Mouse (Mus musculus): ENCODE results near the gene Atp5k. TPM values are rescaled to one million over a fixed set of nuclear protein-coding genes. Genes with fewer than 3 reads are reported as not detected.

Gene Atp5k
- 100 to 1,000 TPM; 457 to 578 TPM for total RNA-seq (2021)
- long read RNA-seq, experiment 1, transcript Atp5k-201 (4 exons, 371 nt): major isoform, 100 of 103 reads
- long read RNA-seq, experiment 1, partial matches to known transcripts: 0 of 103 reads
- long read RNA-seq, experiment 1, other reads (novel, unspliced or antisense): 1 of 103 reads
- long read RNA-seq, experiment 2, transcript Atp5k-201 (4 exons, 371 nt): major isoform, 361 of 381 reads
- long read RNA-seq, experiment 2, partial matches to known transcripts: 14 of 381 reads
- long read RNA-seq, experiment 2, other reads (novel, unspliced or antisense): 1 of 381 reads

GRCm38 (mm10) chr5:108433804-108434587 lies at the start of gene Atp5k:
Atp5k (minus strand) TSS chr5:108434448.
- DNase-seq (ENCODE audit: low spot score in 2 of 2): peak; percentile 92

GRCm38 (mm10) chr5:108483006-108483405 lies 48.8 kb upstream of the Atp5k start:
- DNase-seq (ENCODE audit: low spot score in 2 of 2): no peak

- no peak for DNase-seq (ENCODE audit: low spot score in 2 of 2)
These were observed 41.7 kb upstream of the Atp5k start for GRCm38 (mm10) chr5:108475977-108476376.

GRCm38 (mm10) chr5:108473737-108474136 lies 39.5 kb upstream of the Atp5k start:
- DNase-seq (ENCODE audit: low spot score in 2 of 2): no peak

- no peak for DNase-seq (ENCODE audit: low spot score in 2 of 2)
These were observed 35.4 kb upstream of the Atp5k start for GRCm38 (mm10) chr5:108469617-108470016.

GRCm38 (mm10) chr5:108466647-108467046 lies 32.4 kb upstream of the Atp5k start:
- no peak for DNase-seq (ENCODE audit: low spot score in 2 of 2)

GRCm38 (mm10) chr5:108465131-108465891 lies 31.1 kb upstream of the Atp5k start:
- no peak for DNase-seq (ENCODE audit: low spot score in 2 of 2)

GRCm38 (mm10) chr5:108462446-108462845 lies 28.2 kb upstream of the Atp5k start:
- no peak for DNase-seq (ENCODE audit: low spot score in 2 of 2)

- peak; percentile 95 to 97 for DNase-seq (ENCODE audit: low spot score in 2 of 2)
These were observed 27.1 kb upstream of the Atp5k start, which contains the start of gene Pcgf3 for GRCm38 (mm10) chr5:108461082-108462065. Pcgf3 (plus strand) TSS chr5:108461232.

- DNase-seq (ENCODE audit: low spot score in 2 of 2): no peak
These were observed 26.2 kb upstream of the Atp5k start for GRCm38 (mm10) chr5:108460461-108460860.

GRCm38 (mm10) chr5:108458706-108459105 lies 24.5 kb upstream of the Atp5k start:
- DNase-seq (ENCODE audit: low spot score in 2 of 2): no peak

GRCm38 (mm10) chr5:108454094-108454493 lies 19.8 kb upstream of the Atp5k start:
- no peak for DNase-seq (ENCODE audit: low spot score in 2 of 2)

GRCm38 (mm10) chr5:108452422-108452821 lies 18.2 kb upstream of the Atp5k start:
- no peak for DNase-seq (ENCODE audit: low spot score in 2 of 2)

- DNase-seq (ENCODE audit: low spot score in 2 of 2): no peak
These were observed 17.4 kb upstream of the Atp5k start for GRCm38 (mm10) chr5:108451611-108452010.

- no peak for DNase-seq (ENCODE audit: low spot score in 2 of 2)
These were observed 16.7 kb upstream of the Atp5k start for GRCm38 (mm10) chr5:108450837-108451540.

GRCm38 (mm10) chr5:108448785-108449668 lies 14.8 kb upstream of the Atp5k start, which contains the start of gene Mfsd7a:
Mfsd7a (minus strand) TSS chr5:108448891.
- peak; percentile 63 to 67 for DNase-seq (ENCODE audit: low spot score in 2 of 2)

GRCm38 (mm10) chr5:108447857-108448256 lies 13.6 kb upstream of the Atp5k start:
- DNase-seq (ENCODE audit: low spot score in 2 of 2): no peak

- no peak for DNase-seq (ENCODE audit: low spot score in 2 of 2)
These were observed 12.7 kb upstream of the Atp5k start for GRCm38 (mm10) chr5:108446973-108447372.

GRCm38 (mm10) chr5:108436101-108436500 lies 1.9 kb upstream of the Atp5k start:
- DNase-seq (ENCODE audit: low spot score in 2 of 2): no peak

Measured in adrenal gland, adult 18-20 months (tissue).